8 mouse cellular contexts compared by ENCODE assay signal in the genomic region with DNA sequence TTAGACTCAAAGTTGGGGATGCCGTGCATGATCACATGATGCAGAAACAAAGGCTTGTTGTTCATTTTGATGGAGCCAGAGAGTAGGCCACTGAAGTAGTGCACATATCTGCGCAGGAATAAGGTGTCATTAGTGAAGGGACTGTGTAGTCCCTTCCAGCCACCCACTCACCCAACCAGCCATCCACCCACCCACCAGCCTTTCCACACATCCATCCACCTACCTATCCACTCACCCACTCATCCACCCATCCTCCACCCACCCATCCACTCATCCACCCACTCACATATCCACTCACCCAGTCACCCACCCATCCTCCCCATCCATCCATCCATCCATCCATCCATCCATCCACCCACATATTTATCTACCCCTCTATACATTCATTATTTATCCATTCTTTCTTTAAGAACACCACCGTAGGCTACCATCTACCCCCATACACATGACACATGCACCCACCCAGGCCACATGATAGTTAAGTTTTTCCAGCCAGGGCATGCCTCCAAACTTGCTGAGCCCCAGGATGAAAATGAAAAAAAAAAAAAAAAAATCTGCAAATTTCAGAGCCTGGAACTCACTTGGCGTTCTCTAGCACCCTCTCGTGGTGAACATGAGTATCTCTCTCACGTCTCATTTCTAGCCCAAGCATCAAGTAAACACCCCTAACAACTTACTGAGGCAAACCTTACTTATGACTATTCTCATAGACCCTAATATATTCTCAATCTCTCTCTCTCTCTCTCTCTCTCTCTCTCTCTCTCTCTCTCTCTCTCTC.
A peak's percentile ranks its signal among the peaks of the same experiment; 100 is the strongest.
DNase-seq lines count a peak whose midpoint lies in the region; ATAC-seq lines count a peak whose summit lies in the region.

No protein-coding gene starts in this region.

- H3K27ac ChIP-seq in neural tube, embryonic 13.5 days (replicated peaks), result no peak overlapping the region
- no peak overlapping the region for H3K27ac ChIP-seq in neural tube, embryonic 15.5 days (replicated peaks)

- 48% methylated on average over 6 of the region's 6 CpGs for WGBS in neural tube, embryonic 13.5 days
- 48% methylated on average over 6 of the region's 6 CpGs for WGBS in neural tube, embryonic 15.5 days

- H3K4me3 ChIP-seq in neural tube, embryonic 13.5 days, result no peak overlapping the region
- H3K4me3 ChIP-seq in neural tube, embryonic 15.5 days (replicated peaks), result no peak overlapping the region

- no peak for ATAC-seq in neural tube, embryonic 13.5 days (ENCODE audit: low read depth)
- ATAC-seq in neural tube, embryonic 15.5 days (ENCODE audit: low FRiP score), result no peak

- no peaks in the 10 kb centered on the region for H3K27me3 ChIP-seq in neural tube, embryonic 13.5 days
- no peaks in the 10 kb centered on the region for H3K27me3 ChIP-seq in neural tube, embryonic 15.5 days (replicated peaks)

- no peak overlapping the region for H3K4me2 ChIP-seq in neural tube, embryonic 13.5 days
- no peak overlapping the region for H3K4me2 ChIP-seq in neural tube, embryonic 15.5 days

- 0 out of 2 replicates have a peak, but pooled peaks cover 5% of the 10 kb centered on the region for H3K36me3 ChIP-seq in neural tube, embryonic 13.5 days
- no peaks in the 10 kb centered on the region for H3K36me3 ChIP-seq in neural tube, embryonic 15.5 days

- 0 out of 2 replicates have a peak overlapping the region, but pooled peaks have one; percentile 5 for H3K9ac ChIP-seq in neural tube, embryonic 13.5 days
- H3K9ac ChIP-seq in neural tube, embryonic 15.5 days (replicated peaks), result no peak overlapping the region

- peak; percentile 86 for DNase-seq in embryo, embryonic 10 days (ENCODE audit: low spot score)
- no peak for DNase-seq in embryo, embryonic 9.5 days (ENCODE audit: extremely low spot score)
- peak; percentile 71 to 83 for DNase-seq in cerebellum, postnatal 10 days
- DNase-seq in heart, postnatal 4 days, result peak; percentile 73
- peak; percentile 62 for DNase-seq in lung, postnatal 14 days
- no peak for DNase-seq in T-cell, adult 2 months (ENCODE audit: low spot score)

- H3K9me3 ChIP-seq in neural tube, embryonic 13.5 days, result no peaks in the 10 kb centered on the region
- no peaks in the 10 kb centered on the region for H3K9me3 ChIP-seq in neural tube, embryonic 15.5 days (replicated peaks)

- no peaks in the 10 kb centered on the region for H3K4me1 ChIP-seq in neural tube, embryonic 13.5 days (replicated peaks)
- H3K4me1 ChIP-seq in neural tube, embryonic 15.5 days, result no peaks in the 10 kb centered on the region

Comparison
In these comparisons a context has a peak if more than half of its experiments do, and no peak if none do; other contexts are left out.
1. DNase-seq: peak in embryo, embryonic 10 days (single experiment), cerebellum, postnatal 10 days (2 of 2), heart, postnatal 4 days (single experiment) and lung, postnatal 14 days (single experiment); none in embryo, embryonic 9.5 days (single experiment) and T-cell, adult 2 months (single experiment).